Mouse (Mus musculus): ENCODE results near the gene Arhgap30. TPM values are rescaled to one million over a fixed set of nuclear protein-coding genes. Genes with fewer than 3 reads are reported as not detected.
A peak's percentile ranks its signal among the peaks of the same experiment; 100 is the strongest.

The Arhgap30 gene
- polyA plus RNA-seq, 1 experiment from 2014 or later: 0.95 TPM

GRCm38 (mm10) chr1:171385171-171385570 lies 3.6 kb upstream of the Arhgap30 start:
- Histone ChIP-seq H3K9me3 (no peaks in the 10 kb centered on the region), H3K4me3 (no peak overlapping the region), H3K4me1 (peaks cover 9% of the 10 kb centered on the region), H3K27ac (no peak overlapping the region), H3K36me3 (no peaks in the 10 kb centered on the region), H3K27me3 (ENCODE audit: insufficient read depth, poor library complexity, severe bottlenecking) (peaks cover 49% of the 10 kb centered on the region)
- no peak for DNase-seq (ENCODE audit: low spot score)
- 65% methylated on average over 9 of the region's 9 CpGs for WGBS

GRCm38 (mm10) chr1:171387099-171387498 lies 1.7 kb upstream of the Arhgap30 start:
- peak overlapping the region; percentile 12; the same call in 1 of the 2 replicates for H3K27ac ChIP-seq
- no peak for DNase-seq (ENCODE audit: low spot score)
- peaks cover 6% of the 10 kb centered on the region; the same call in 1 of the 2 replicates for H3K4me1 ChIP-seq
- peaks cover 35% of the 10 kb centered on the region for H3K27me3 ChIP-seq (ENCODE audit: insufficient read depth, poor library complexity, severe bottlenecking)
- no peaks in the 10 kb centered on the region for H3K9me3 ChIP-seq
- 15% methylated on average over 6 of the region's 6 CpGs for WGBS
- no peaks in the 10 kb centered on the region for H3K36me3 ChIP-seq
- H3K4me3 ChIP-seq: peak overlapping the region; percentile 39

GRCm38 (mm10) chr1:171390101-171390500 lies 1.3 kb downstream of the Arhgap30 start:
- DNase-seq (ENCODE audit: low spot score): no peak
- H3K36me3 ChIP-seq: no peaks in the 10 kb centered on the region
- no peak overlapping the region for H3K27ac ChIP-seq
- H3K4me1 ChIP-seq: peaks cover 6% of the 10 kb centered on the region; the same call in 1 of the 2 replicates
- 74% methylated on average over 4 of the region's 4 CpGs for WGBS
- H3K4me3 ChIP-seq: no peak overlapping the region
- H3K9me3 ChIP-seq: no peaks in the 10 kb centered on the region
- peaks cover 14% of the 10 kb centered on the region for H3K27me3 ChIP-seq (ENCODE audit: insufficient read depth, poor library complexity, severe bottlenecking)

GRCm38 (mm10) chr1:171401821-171402220 lies 13.1 kb downstream of the Arhgap30 start:
- Histone ChIP-seq H3K27me3 (ENCODE audit: insufficient read depth, poor library complexity, severe bottlenecking) (0 out of 2 replicates have a peak, but pooled peaks cover 3% of the 10 kb centered on the region), H3K4me1 (no peaks in the 10 kb centered on the region), H3K4me3 (no peak overlapping the region), H3K27ac (no peak overlapping the region), H3K9me3 (no peaks in the 10 kb centered on the region), H3K36me3 (no peaks in the 10 kb centered on the region)
- WGBS: 74% methylated on average over 4 of the region's 4 CpGs
- no peak for DNase-seq (ENCODE audit: low spot score)

GRCm38 (mm10) chr1:171402991-171403390 lies 14.2 kb downstream of the Arhgap30 start:
- WGBS: 75% methylated on average over 9 of the region's 9 CpGs
- no peak overlapping the region for H3K4me3 ChIP-seq

GRCm38 (mm10) chr1:171407263-171407662 lies 18.5 kb downstream of the Arhgap30 start:
- H3K36me3 ChIP-seq: no peaks in the 10 kb centered on the region
- DNase-seq (ENCODE audit: low spot score): no peak
- H3K9me3 ChIP-seq: no peaks in the 10 kb centered on the region
- 74% methylated on average over 5 of the region's 5 CpGs for WGBS
- H3K4me1 ChIP-seq: 0 out of 2 replicates have a peak, but pooled peaks cover 5% of the 10 kb centered on the region
- peaks cover 14% of the 10 kb centered on the region; the same call in 1 of the 2 replicates for H3K27me3 ChIP-seq (ENCODE audit: insufficient read depth, poor library complexity, severe bottlenecking)
- H3K27ac ChIP-seq: no peak overlapping the region
- no peak overlapping the region for H3K4me3 ChIP-seq

More at GRCm38 (mm10) chr1:171402991-171403390, 14.2 kb downstream of the Arhgap30 start:
- H3K4me1 ChIP-seq: no peaks in the 10 kb centered on the region
- no peak overlapping the region for H3K27ac ChIP-seq
- no peaks in the 10 kb centered on the region for H3K36me3 ChIP-seq
- DNase-seq (ENCODE audit: low spot score): no peak
- H3K9me3 ChIP-seq: no peaks in the 10 kb centered on the region
- H3K27me3 ChIP-seq (ENCODE audit: insufficient read depth, poor library complexity, severe bottlenecking): peaks cover 5% of the 10 kb centered on the region; the same call in 1 of the 2 replicates

- H3K27ac ChIP-seq: no peak overlapping the region
- H3K4me3 ChIP-seq: no peak overlapping the region
- H3K4me1 ChIP-seq: peaks cover 29% of the 10 kb centered on the region
- H3K27me3 ChIP-seq (ENCODE audit: insufficient read depth, poor library complexity, severe bottlenecking): peaks cover 14% of the 10 kb centered on the region; the same call in 1 of the 2 replicates
- H3K9me3 ChIP-seq: no peaks in the 10 kb centered on the region
- DNase-seq (ENCODE audit: low spot score): no peak
- H3K36me3 ChIP-seq: peaks cover 14% of the 10 kb centered on the region
- 87% methylated on average over 1 of the region's 1 CpGs for WGBS
These were observed 21.5 kb downstream of the Arhgap30 start for GRCm38 (mm10) chr1:171410231-171410630.

GRCm38 (mm10) chr1:171410947-171411484 lies 22.3 kb downstream of the Arhgap30 start, which contains the start of gene Usf1:
Usf1 (plus strand) TSS chr1:171411313.
- DNase-seq (ENCODE audit: low spot score): peak; percentile 98
- H3K36me3 ChIP-seq: peaks cover 22% of the 10 kb centered on the region
- WGBS: under 1% methylated on average over 36 of the region's 36 CpGs

GRCm38 (mm10) chr1:171411492-171411941 lies 22.8 kb downstream of the Arhgap30 start:
- Histone ChIP-seq H3K4me3 (peak overlapping the region; percentile 93), H3K36me3 (peaks cover 27% of the 10 kb centered on the region), H3K27me3 (ENCODE audit: insufficient read depth, poor library complexity, severe bottlenecking) (peaks cover 14% of the 10 kb centered on the region; the same call in 1 of the 2 replicates), H3K4me1 (peaks cover 29% of the 10 kb centered on the region), H3K27ac (peak overlapping the region; percentile 97), H3K9me3 (no peaks in the 10 kb centered on the region)
- DNase-seq (ENCODE audit: low spot score): no peak
- WGBS: under 1% methylated on average over 39 of the region's 39 CpGs

More at GRCm38 (mm10) chr1:171410947-171411484, 22.3 kb downstream of the Arhgap30 start, which contains the start of gene Usf1:
- H3K9me3 ChIP-seq: no peaks in the 10 kb centered on the region
- H3K27ac ChIP-seq: peak within 1 kb of the TSS; percentile 97
- H3K4me1 ChIP-seq: peaks cover 29% of the 10 kb centered on the region
- H3K4me3 ChIP-seq: peak within 1 kb of the TSS; percentile 93
- peaks cover 14% of the 10 kb centered on the region; the same call in 1 of the 2 replicates for H3K27me3 ChIP-seq (ENCODE audit: insufficient read depth, poor library complexity, severe bottlenecking)

GRCm38 (mm10) chr1:171412001-171412441 lies 23.3 kb downstream of the Arhgap30 start:
- Histone ChIP-seq H3K9me3 (no peaks in the 10 kb centered on the region), H3K4me1 (peaks cover 29% of the 10 kb centered on the region), H3K27me3 (ENCODE audit: insufficient read depth, poor library complexity, severe bottlenecking) (peaks cover 14% of the 10 kb centered on the region; the same call in 1 of the 2 replicates), H3K36me3 (peaks cover 32% of the 10 kb centered on the region), H3K4me3 (peak overlapping the region; percentile 93), H3K27ac (peak overlapping the region; percentile 97)
- peak; percentile 86 for DNase-seq (ENCODE audit: low spot score)
- WGBS: 2% methylated on average over 20 of the region's 20 CpGs

- WGBS: 62% methylated on average over 3 of the region's 3 CpGs
- no peak for DNase-seq (ENCODE audit: low spot score)
- peaks cover 29% of the 10 kb centered on the region for H3K4me1 ChIP-seq
- H3K36me3 ChIP-seq: peaks cover 36% of the 10 kb centered on the region
- peak overlapping the region; percentile 97; the same call in 1 of the 2 replicates for H3K27ac ChIP-seq
- H3K27me3 ChIP-seq (ENCODE audit: insufficient read depth, poor library complexity, severe bottlenecking): peaks cover 9% of the 10 kb centered on the region; the same call in 1 of the 2 replicates
- H3K4me3 ChIP-seq: peak overlapping the region; percentile 93
- no peaks in the 10 kb centered on the region for H3K9me3 ChIP-seq
These were observed 23.7 kb downstream of the Arhgap30 start for GRCm38 (mm10) chr1:171412446-171412845.

- no peaks in the 10 kb centered on the region for H3K9me3 ChIP-seq
- peaks cover 47% of the 10 kb centered on the region for H3K36me3 ChIP-seq
- 76% methylated on average over 8 of the region's 8 CpGs for WGBS
- peaks cover 26% of the 10 kb centered on the region for H3K4me1 ChIP-seq
- H3K4me3 ChIP-seq: no peak overlapping the region
- H3K27me3 ChIP-seq (ENCODE audit: insufficient read depth, poor library complexity, severe bottlenecking): peaks cover 7% of the 10 kb centered on the region; the same call in 1 of the 2 replicates
- H3K27ac ChIP-seq: no peak overlapping the region
- DNase-seq (ENCODE audit: low spot score): no peak
These were observed 24.9 kb downstream of the Arhgap30 start for GRCm38 (mm10) chr1:171413608-171414007.

GRCm38 (mm10) chr1:171418660-171419059 lies 29.9 kb downstream of the Arhgap30 start, which contains the start of gene Tstd1:
Tstd1 (plus strand) TSS chr1:171418872.
- Histone ChIP-seq H3K4me3 (no peak within 1 kb of the TSS), H3K4me1 (peaks cover 17% of the 10 kb centered on the region), H3K9me3 (no peaks in the 10 kb centered on the region), H3K36me3 (peaks cover 71% of the 10 kb centered on the region), H3K27me3 (ENCODE audit: insufficient read depth, poor library complexity, severe bottlenecking) (no peaks in the 10 kb centered on the region), H3K27ac (no peak within 1 kb of the TSS)
- no peak for DNase-seq (ENCODE audit: low spot score)
- 91% methylated on average over 5 of the region's 5 CpGs for WGBS
